Mouse (Mus musculus) intestine, postnatal 0 days (tissue): ENCODE measurements around the gene Rasa2. TPM values are rescaled to one million over a fixed set of nuclear protein-coding genes. Genes with fewer than 3 reads are reported as not detected.

ENCODE experiments used
- ATAC-seq: fragments of 200-750 bp; cut with Nextera tagmentation; 2 replicates; pipeline ENCODE4 v1.8.0; 2017; ENCODE audit warnings: mild to moderate bottlenecking, moderate TSS enrichment, moderate library complexity
- H3K27ac ChIP-seq: fragments of 300-500 bp; sonication (generic); 2 replicates; pipeline ENCODE4 v1.5.1; 2014; ENCODE audit warnings: mild to moderate bottlenecking, low read depth, low read length, moderate library complexity
- H3K27me3 ChIP-seq: fragments of 300-500 bp; sonication (generic); replicated peaks from 2 replicates; pipeline ENCODE4 v1.6.1; 2014; ENCODE audit warnings: low read length, mixed read lengths; ENCODE audit not compliant: control insufficient read depth, insufficient read depth
- H3K36me3 ChIP-seq: fragments of 300-500 bp; sonication (generic); 2 replicates; pipeline ENCODE4 v1.6.1; 2014; ENCODE audit warnings: mild to moderate bottlenecking, moderate library complexity; ENCODE audit not compliant: control insufficient read depth, insufficient read depth
- H3K4me1 ChIP-seq: fragments of 300-500 bp; sonication (generic); replicated peaks from 2 replicates; pipeline ENCODE4 v1.6.1; 2014; ENCODE audit warnings: antibody characterized with exemption, low read length, mixed read lengths; ENCODE audit not compliant: control insufficient read depth, insufficient read depth
- H3K4me2 ChIP-seq: fragments of 300-500 bp; sonication (generic); replicated peaks from 2 replicates; pipeline ENCODE4 v1.6.1; 2014; ENCODE audit warnings: low read depth, mild to moderate bottlenecking, moderate library complexity
- H3K4me3 ChIP-seq: fragments of 300-500 bp; sonication (generic); 2 replicates; pipeline ENCODE4 v1.5.1; 2014; ENCODE audit warnings: low read depth, low read length
- H3K9ac ChIP-seq: fragments of 300-500 bp; sonication (generic); 2 replicates; pipeline ENCODE4 v1.6.1; 2014; ENCODE audit warnings: mild to moderate bottlenecking, low read depth, low read length
- H3K9me3 ChIP-seq: fragments of 300-500 bp; sonication (generic); 2 replicates; pipeline ENCODE4 v1.6.1; 2016; ENCODE audit warnings: mixed run types; ENCODE audit not compliant: control insufficient read depth
- CTCF ChIP-seq: sonication (generic); IDR thresholded peaks from 2 replicates; pipeline ENCODE4 v1.5.1; 2016; ENCODE audit warnings: low read depth, mild to moderate bottlenecking, control low read depth, antibody characterized with exemption, moderate library complexity
- WGBS: fragments of 180-500 bp; shearing (Covaris S2); extraction: QIAGEN DNeasy Blood & Tissue Kit; methylation state at CpG from one replicate; pipeline ENCODE4 v1.1.7; 2014; 5-methylcytosine and 5-hydroxymethylcytosine counted together
- polyA plus RNA-seq: library from polyadenylated mRNA; unstranded; fragments of >200 nt; fragmentation: Nextera tagmentation; extraction: Ambion mirVana; gene quantifications from 2 replicates; pipeline ENCODE4 v1.2.1, GENCODE M21; 2015

The Rasa2 gene
- polyA plus RNA-seq, 1 experiment from 2014 or later = 16.2 TPM

- no peak overlapping the region for H3K4me3 ChIP-seq
- no peak overlapping the region; the same call in 1 of the 2 replicates for H3K9ac ChIP-seq
- no peaks in the 10 kb centered on the region for H3K36me3 ChIP-seq
- H3K9me3 ChIP-seq = no peaks in the 10 kb centered on the region
- no peaks in the 10 kb centered on the region for H3K27me3 ChIP-seq
- H3K4me1 ChIP-seq = no peaks in the 10 kb centered on the region
- TF ChIP-seq CTCF = no peak
- ATAC-seq = no peak
- H3K4me2 ChIP-seq = no peak overlapping the region
- 89% methylated on average over 8 of the region's 8 CpGs for WGBS
- H3K27ac ChIP-seq = no peak overlapping the region
These were observed 42.9 kb upstream of the Rasa2 start for GRCm38 (mm10) chr9:96674301-96674700.

GRCm38 (mm10) chr9:96672466-96672865 lies 41.0 kb upstream of the Rasa2 start:
- 65% methylated on average over 2 of the region's 2 CpGs for WGBS
- Histone ChIP-seq H3K9ac (no peak overlapping the region), H3K4me2 (no peak overlapping the region), H3K9me3 (no peaks in the 10 kb centered on the region), H3K27me3 (no peaks in the 10 kb centered on the region), H3K4me3 (no peak overlapping the region), H3K27ac (no peak overlapping the region), H3K4me1 (no peaks in the 10 kb centered on the region), H3K36me3 (no peaks in the 10 kb centered on the region)
- ATAC-seq = no peak
- no peak for TF ChIP-seq CTCF

GRCm38 (mm10) chr9:96671249-96671648 lies 39.8 kb upstream of the Rasa2 start:
- no peak for TF ChIP-seq CTCF
- no peaks in the 10 kb centered on the region for H3K27me3 ChIP-seq
- no peak overlapping the region for H3K4me3 ChIP-seq
- no peaks in the 10 kb centered on the region for H3K36me3 ChIP-seq
- no peaks in the 10 kb centered on the region for H3K9me3 ChIP-seq
- H3K4me1 ChIP-seq = no peaks in the 10 kb centered on the region
- H3K4me2 ChIP-seq = no peak overlapping the region
- no peak for ATAC-seq
- 93% methylated on average over 12 of the region's 12 CpGs for WGBS
- no peak overlapping the region for H3K27ac ChIP-seq
- no peak overlapping the region for H3K9ac ChIP-seq

GRCm38 (mm10) chr9:96669877-96670276 lies 38.5 kb upstream of the Rasa2 start:
- no peaks in the 10 kb centered on the region for H3K4me1 ChIP-seq
- peak overlapping the region; percentile 57 for H3K4me2 ChIP-seq
- TF ChIP-seq CTCF = peak; percentile 98
- ATAC-seq = peak; percentile 98
- under 1% methylated on average over 15 of the region's 15 CpGs for whole genome bisulfite sequencing
- H3K27ac ChIP-seq = no peak overlapping the region
- no peaks in the 10 kb centered on the region for H3K27me3 ChIP-seq
- no peaks in the 10 kb centered on the region for H3K9me3 ChIP-seq
- no peaks in the 10 kb centered on the region for H3K36me3 ChIP-seq
- H3K4me3 ChIP-seq = peak overlapping the region; percentile 21; the same call in 1 of the 2 replicates
- H3K9ac ChIP-seq = no peak overlapping the region

DNA sequence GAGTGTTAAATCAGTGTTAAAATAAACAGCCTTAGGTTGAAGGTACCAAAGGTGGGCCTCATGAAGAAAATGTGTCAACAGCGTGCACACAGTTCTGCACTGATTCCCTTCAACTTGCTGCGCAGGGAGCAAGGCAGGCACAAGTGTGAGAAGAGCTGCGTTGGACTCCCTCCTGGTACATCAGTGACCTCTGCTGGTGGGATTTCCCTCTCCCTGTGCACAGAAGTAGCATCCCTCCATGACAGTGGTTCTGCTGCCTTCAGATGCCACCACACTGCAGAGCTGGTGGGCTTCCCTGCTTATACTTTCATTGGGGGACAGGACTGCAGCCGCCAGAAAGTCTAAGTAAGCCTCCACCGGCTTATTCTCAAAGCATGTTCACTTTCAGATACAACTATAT lies 37.2 kb upstream of the Rasa2 start:
- TF ChIP-seq CTCF = peak; percentile 96
- peak; percentile 34; the same call in 1 of the 2 replicates for ATAC-seq
- H3K27ac ChIP-seq = no peak overlapping the region
- H3K27me3 ChIP-seq = no peaks in the 10 kb centered on the region
- no peaks in the 10 kb centered on the region for H3K36me3 ChIP-seq
- H3K9me3 ChIP-seq = no peaks in the 10 kb centered on the region
- WGBS = 49% methylated on average over 5 of the region's 5 CpGs
- H3K4me3 ChIP-seq = no peak overlapping the region
- H3K4me2 ChIP-seq = no peak overlapping the region
- no peaks in the 10 kb centered on the region for H3K4me1 ChIP-seq
- H3K9ac ChIP-seq = no peak overlapping the region

DNA sequence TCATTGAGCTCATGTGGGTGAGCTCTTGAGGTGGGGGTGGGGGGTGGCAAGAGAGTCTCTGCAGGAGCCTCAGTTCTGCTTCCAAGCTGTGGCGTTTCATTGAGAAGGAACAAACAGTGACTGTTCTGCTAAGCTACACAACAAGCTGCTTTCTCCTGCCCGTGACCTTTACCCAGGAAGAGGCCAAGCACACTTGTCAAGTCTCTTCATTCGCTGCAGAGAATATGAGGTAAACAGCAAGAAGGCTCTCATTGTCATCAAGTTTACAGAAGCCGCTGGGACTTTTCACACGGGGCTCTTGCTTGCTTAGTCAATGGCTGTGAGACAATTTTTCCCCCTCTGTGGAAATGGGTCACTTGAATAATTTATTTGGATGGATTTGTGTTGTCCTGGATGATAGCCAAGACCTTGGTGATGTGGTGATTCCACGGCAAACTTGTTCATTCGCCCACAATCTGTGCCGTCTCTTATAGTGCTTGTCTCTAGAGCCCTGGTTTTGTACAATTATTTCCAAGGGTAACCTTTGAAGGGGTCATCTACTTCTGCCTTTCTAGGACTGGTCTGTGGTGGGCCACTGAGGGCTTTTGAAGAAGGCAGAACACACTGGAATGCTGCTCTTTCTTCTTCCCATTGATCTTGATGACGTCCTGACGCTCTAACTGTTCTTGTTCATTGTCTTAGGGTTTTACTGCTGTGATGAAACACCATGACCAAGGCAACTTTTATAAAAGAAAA lies 29.3 kb upstream of the Rasa2 start:
- ATAC-seq = peak; percentile 69
- Histone ChIP-seq H3K4me2 (no peak overlapping the region), H3K27me3 (no peaks in the 10 kb centered on the region), H3K36me3 (no peaks in the 10 kb centered on the region), H3K9ac (no peak overlapping the region), H3K9me3 (no peaks in the 10 kb centered on the region), H3K4me3 (no peak overlapping the region), H3K4me1 (peaks cover 5% of the 10 kb centered on the region; the same call in 1 of the 2 replicates), H3K27ac (no peak overlapping the region)
- WGBS = 60% methylated on average over 10 of the region's 10 CpGs
- TF ChIP-seq CTCF = no peak
